Mouse (Mus musculus) ES-E14 (cell line): Measurements from ENCODE around the gene Chdh. TPM values are rescaled to one million over a fixed set of nuclear protein-coding genes. Genes with fewer than 3 reads are reported as not detected.

Source experiments
- DNase-seq: peaks from one replicate; pipeline ENCODE4 v3.0.0-alpha.2; 2013; ENCODE audit warnings: low read depth, low spot score
- H3K27ac ChIP-seq: 2 replicates; pipeline ENCODE4 v1.5.1; 2012; ENCODE audit warnings: low read depth, mild to moderate bottlenecking, low read length, moderate library complexity, mixed read lengths; ENCODE audit not compliant: poor library complexity, insufficient read depth, severe bottlenecking
- H3K36me3 ChIP-seq: 2 replicates; pipeline ENCODE4 v1.6.1; 2012; ENCODE audit warnings: mild to moderate bottlenecking, low read length, moderate library complexity, mixed read lengths; ENCODE audit not compliant: control insufficient read depth, poor library complexity, insufficient read depth, severe bottlenecking
- H3K4me1 ChIP-seq, 2 experiments: fragments of 150-350 bp in 1 of 2; sonication (generic) in 1 of 2; 2 replicates each; pipeline ENCODE4 v1.6.1; 2012; ENCODE audit warnings: low read length in 2 of 2, mild to moderate bottlenecking in 1 of 2, mixed read lengths in 1 of 2; ENCODE audit not compliant: control insufficient read depth in 2 of 2, insufficient read depth in 2 of 2, poor library complexity in 1 of 2
- H3K4me3 ChIP-seq, 2 experiments: fragments of 150-350 bp in 1 of 2; sonication (generic) in 1 of 2; 2 replicates each; pipeline ENCODE4 v1.5.1; 2012; ENCODE audit warnings: low read length in 2 of 2, low read depth in 1 of 2, mild to moderate bottlenecking in 1 of 2, mixed read lengths in 1 of 2; ENCODE audit not compliant: insufficient read depth in 1 of 2, poor library complexity in 1 of 2, severe bottlenecking in 1 of 2
- H3K9ac ChIP-seq: 2 replicates; pipeline ENCODE4 v1.6.1; 2012; ENCODE audit warnings: low read depth, mild to moderate bottlenecking, low read length, mixed read lengths; ENCODE audit not compliant: poor library complexity, insufficient read depth, severe bottlenecking
- H3K9me3 ChIP-seq: fragments of 150-350 bp; sonication (generic); 2 replicates; pipeline ENCODE4 v1.6.1; 2012; ENCODE audit warnings: low read depth, mild to moderate bottlenecking, low read length; ENCODE audit not compliant: control insufficient read depth, insufficient read depth
- CHD2 ChIP-seq: IDR thresholded peaks from 2 replicates; pipeline ENCODE4 v1.6.1; 2014; ENCODE audit warnings: mild to moderate bottlenecking, low read depth, low read length, inconsistent platforms
- HCFC1 ChIP-seq: IDR thresholded peaks from 2 replicates; pipeline ENCODE4 v1.6.1; 2012; ENCODE audit warnings: low read length, inconsistent platforms, borderline replicate concordance; ENCODE audit not compliant: insufficient read depth
- MAFK ChIP-seq: IDR thresholded peaks from 2 replicates; pipeline ENCODE4 v1.6.1; 2014; ENCODE audit warnings: mild to moderate bottlenecking, low read depth, low read length, inconsistent platforms; ENCODE audit not compliant: insufficient read depth
- ZC3H11A ChIP-seq: IDR thresholded peaks from 2 replicates; pipeline ENCODE4 v1.6.1; 2012; ENCODE audit warnings: low read depth, mild to moderate bottlenecking, inconsistent platforms, low read length, borderline replicate concordance
- ZNF384 ChIP-seq: IDR thresholded peaks from 2 replicates; pipeline ENCODE4 v1.6.1; 2012; ENCODE audit warnings: low read depth, low read length, inconsistent platforms
- in situ Hi-C, 2 experiments: fragments of 600-800 bp; cut with MboI; formaldehyde crosslinking; loops; one replicate each; pipeline ENCODE4 v1.15.1; 2025; ENCODE audit warnings: low sequenced_read_pairs in 2 of 2, inconsistent platforms in 1 of 2; ENCODE audit not compliant: unreplicated experiment in 2 of 2
- total RNA-seq: library from RNA; depleted of rRNA; stranded (reverse); fragments of 300-350 nt; gene quantifications from 2 replicates; pipeline ENCODE4 v1.2.3, GENCODE M21; 2012

Gene Chdh
- total RNA-seq, 1 experiment: 0.36 TPM

- Histone ChIP-seq H3K9ac (no peak overlapping the region), H3K9me3 (no peaks in the 10 kb centered on the region), H3K36me3 (no peaks in the 10 kb centered on the region; the same call in 1 of the 2 replicates), H3K27ac (no peak overlapping the region), H3K4me3 (no peak overlapping the region), H3K4me1 (no peaks in the 10 kb centered on the region)
- no peak for DNase-seq
- in situ Hi-C loops: no loop called here
- TF ChIP-seq ZC3H11A (no peak), HCFC1 (no peak), CHD2 (no peak), ZNF384 (no peak), MAFK (no peak)
Measured at GRCm38 (mm10) chr14:30017794-30018462, 9.1 kb downstream of the Chdh start.

- in situ Hi-C loops: no loop called here
- H3K27ac ChIP-seq: no peak overlapping the region
- H3K9ac ChIP-seq: no peak overlapping the region
- H3K4me1 ChIP-seq: no peaks in the 10 kb centered on the region
- H3K36me3 ChIP-seq: no peaks in the 10 kb centered on the region; the same call in 1 of the 2 replicates
- no peaks in the 10 kb centered on the region for H3K9me3 ChIP-seq
- no peak for DNase-seq
- no peak for TF ChIP-seq HCFC1
- TF ChIP-seq MAFK: no peak
- no peak for TF ChIP-seq CHD2
- no peak for TF ChIP-seq ZNF384
- no peak for TF ChIP-seq ZC3H11A
- H3K4me3 ChIP-seq: no peak overlapping the region
Measured at GRCm38 (mm10) chr14:30018463-30018801, 9.6 kb downstream of the Chdh start.

- Histone ChIP-seq H3K4me1 (no peaks in the 10 kb centered on the region), H3K27ac (no peak overlapping the region), H3K9me3 (no peaks in the 10 kb centered on the region), H3K36me3 (no peaks in the 10 kb centered on the region; the same call in 1 of the 2 replicates), H3K4me3 (no peak overlapping the region), H3K9ac (no peak overlapping the region)
- in situ Hi-C loops: no loop called here
- no peak for TF ChIP-seq ZC3H11A
- no peak for TF ChIP-seq MAFK
- TF ChIP-seq CHD2: no peak
- no peak for TF ChIP-seq ZNF384
- no peak for TF ChIP-seq HCFC1
- DNase-seq: no peak
Measured at GRCm38 (mm10) chr14:30018846-30019245, 10.0 kb downstream of the Chdh start.

GRCm38 (mm10) chr14:30019375-30019774 lies 10.6 kb downstream of the Chdh start:
- no peak overlapping the region for H3K9ac ChIP-seq
- in situ Hi-C loops: no loop called here
- H3K27ac ChIP-seq: no peak overlapping the region
- H3K9me3 ChIP-seq: no peaks in the 10 kb centered on the region
- no peak for TF ChIP-seq HCFC1
- TF ChIP-seq CHD2: no peak
- no peak for TF ChIP-seq MAFK
- H3K4me3 ChIP-seq: no peak overlapping the region
- DNase-seq: no peak
- no peaks in the 10 kb centered on the region for H3K4me1 ChIP-seq
- no peaks in the 10 kb centered on the region; the same call in 1 of the 2 replicates for H3K36me3 ChIP-seq
